Mouse (Mus musculus) kidney, postnatal 14 days (tissue): ENCODE measurements around the gene Lig3.
A peak's percentile ranks its signal among the peaks of the same experiment; 100 is the strongest.

Experiments
- DNase-seq: peaks from one replicate; pipeline ENCODE4 v3.0.0; 2022; ENCODE audit warnings: mixed read lengths

Gene Lig3

DNA sequence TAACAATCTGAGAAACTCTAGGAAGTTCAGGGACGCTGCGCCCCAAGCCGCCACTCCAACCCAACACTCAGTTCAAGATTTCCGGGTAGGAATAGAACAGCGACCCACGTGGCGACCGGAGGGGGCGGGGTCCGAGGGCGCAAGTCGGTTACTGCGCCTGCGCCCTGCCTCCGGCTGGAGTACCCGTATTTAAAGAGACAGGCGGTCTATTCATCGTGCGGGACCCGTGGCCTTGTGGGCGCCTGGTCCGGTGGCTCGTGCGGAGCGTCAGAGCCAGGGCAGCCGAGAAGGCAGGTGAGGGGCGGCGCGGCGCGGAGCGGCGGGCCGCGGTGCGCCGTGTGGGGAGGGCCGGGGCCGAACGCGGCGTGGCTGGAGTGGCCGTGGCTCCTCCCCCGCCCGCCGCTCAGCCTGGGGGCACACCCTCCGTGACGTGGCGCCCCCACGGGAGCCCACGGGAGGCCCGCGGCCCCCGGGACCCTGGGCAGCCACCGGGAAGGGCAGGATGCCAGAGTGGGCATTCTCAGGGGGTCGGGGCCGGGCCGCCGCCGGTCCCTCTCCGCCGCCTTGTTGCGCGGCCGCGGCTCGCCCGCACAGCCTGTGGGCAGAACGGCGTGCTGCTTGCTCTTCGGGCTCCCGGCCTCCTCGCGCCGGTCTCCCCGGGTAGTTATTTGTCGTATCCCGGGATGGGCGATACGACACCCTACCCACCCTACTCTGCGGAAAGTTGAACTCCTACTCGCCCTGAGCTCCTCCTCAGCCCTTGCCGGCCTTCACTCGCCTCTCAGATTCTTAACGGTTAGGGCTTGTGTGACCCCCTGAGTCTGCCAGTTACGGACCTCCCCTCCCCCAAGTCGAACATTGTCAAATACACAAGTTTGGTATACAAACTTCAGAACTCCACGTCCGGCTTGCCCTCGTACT lies at the start of gene Lig3:
Gene Lig3, plus strand, starts transcription at position 126 of the 921 bp plus-strand sequence.
- peak; percentile 97 for DNase-seq

GRCm38 (mm10) chr11:82734227-82734626 lies 46.7 kb upstream of the Lig3 start:
- DNase-seq: peak; percentile 7

GRCm38 (mm10) chr11:82739006-82739405 lies 41.9 kb upstream of the Lig3 start:
- no peak for DNase-seq

DNA sequence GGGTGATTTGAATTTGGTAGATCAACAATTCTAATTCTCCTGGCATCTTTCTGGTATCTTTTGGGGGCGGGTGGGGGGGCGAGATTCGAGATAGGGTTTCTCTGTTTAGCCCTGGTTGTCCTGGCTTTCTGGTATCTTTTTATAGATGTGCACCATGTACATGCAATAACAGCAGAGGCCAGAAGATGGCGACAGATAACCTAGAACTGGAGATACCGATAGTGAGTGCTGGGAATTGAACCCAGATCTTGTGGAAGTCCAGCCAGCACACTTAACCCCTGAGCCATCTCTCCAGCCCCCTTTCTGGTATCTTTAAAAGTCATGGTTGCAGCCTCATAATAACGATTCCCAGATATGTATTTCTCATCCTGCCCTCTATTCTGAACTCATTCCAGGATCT lies 34.8 kb upstream of the Lig3 start:
- peak; percentile 33 for DNase-seq

DNA sequence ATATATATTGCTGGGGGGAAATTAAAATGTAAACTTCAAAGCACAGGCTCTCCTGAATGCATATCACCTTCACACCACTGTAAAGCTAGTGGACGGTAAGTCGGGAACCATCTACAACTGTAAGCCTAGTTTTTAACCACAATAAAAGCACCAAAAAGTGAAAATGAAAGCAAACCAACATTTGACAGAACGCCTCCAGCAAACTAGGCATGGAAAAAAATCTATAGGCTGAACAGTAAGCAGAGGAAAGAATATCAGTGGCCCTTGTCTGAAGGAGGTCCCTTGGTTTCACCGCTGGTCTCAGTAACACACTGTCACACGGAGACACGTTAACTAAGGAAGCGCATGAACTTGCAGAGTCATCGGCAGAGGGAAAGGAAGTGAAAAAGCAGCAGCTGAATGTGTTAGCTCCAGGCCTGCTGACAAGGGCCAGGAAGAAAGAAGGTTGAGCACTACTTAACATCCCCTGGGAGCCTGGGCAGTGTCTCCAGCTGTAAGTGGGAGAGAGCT lies 34.0 kb upstream of the Lig3 start:
- peak; percentile 11 for DNase-seq

- no peak for DNase-seq
Measured at GRCm38 (mm10) chr11:82752349-82753115, 28.4 kb upstream of the Lig3 start.

- no peak for DNase-seq
Measured at GRCm38 (mm10) chr11:82755919-82756318, 25.0 kb upstream of the Lig3 start.

DNA sequence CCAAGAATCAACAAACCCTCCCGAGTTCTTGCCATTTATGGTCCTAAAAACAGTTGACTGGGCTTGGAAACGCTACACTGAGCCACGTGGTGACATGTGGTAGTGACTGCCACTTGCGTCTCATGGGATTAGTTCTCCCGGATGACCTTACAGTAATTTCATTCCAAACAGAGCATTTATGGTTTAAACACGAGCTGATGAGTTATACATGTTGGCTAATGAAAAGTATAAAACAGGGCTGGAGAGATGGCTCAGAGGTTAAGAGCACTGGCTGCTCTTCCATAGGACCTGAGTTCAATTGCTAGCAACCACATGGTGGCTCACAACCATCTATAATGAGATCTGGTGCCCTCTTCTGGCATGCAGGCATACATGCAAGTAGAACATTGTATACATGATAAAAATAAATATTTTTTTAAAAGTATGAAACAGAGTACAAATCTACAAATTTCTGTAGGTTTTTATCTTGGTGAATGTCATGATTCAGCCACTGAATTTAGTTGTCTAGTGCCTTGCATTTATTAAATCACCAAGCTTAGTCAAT lies 18.6 kb upstream of the Lig3 start:
- no peak for DNase-seq

- no peak for DNase-seq
Measured at GRCm38 (mm10) chr11:82763261-82763660, 17.6 kb upstream of the Lig3 start.

DNA sequence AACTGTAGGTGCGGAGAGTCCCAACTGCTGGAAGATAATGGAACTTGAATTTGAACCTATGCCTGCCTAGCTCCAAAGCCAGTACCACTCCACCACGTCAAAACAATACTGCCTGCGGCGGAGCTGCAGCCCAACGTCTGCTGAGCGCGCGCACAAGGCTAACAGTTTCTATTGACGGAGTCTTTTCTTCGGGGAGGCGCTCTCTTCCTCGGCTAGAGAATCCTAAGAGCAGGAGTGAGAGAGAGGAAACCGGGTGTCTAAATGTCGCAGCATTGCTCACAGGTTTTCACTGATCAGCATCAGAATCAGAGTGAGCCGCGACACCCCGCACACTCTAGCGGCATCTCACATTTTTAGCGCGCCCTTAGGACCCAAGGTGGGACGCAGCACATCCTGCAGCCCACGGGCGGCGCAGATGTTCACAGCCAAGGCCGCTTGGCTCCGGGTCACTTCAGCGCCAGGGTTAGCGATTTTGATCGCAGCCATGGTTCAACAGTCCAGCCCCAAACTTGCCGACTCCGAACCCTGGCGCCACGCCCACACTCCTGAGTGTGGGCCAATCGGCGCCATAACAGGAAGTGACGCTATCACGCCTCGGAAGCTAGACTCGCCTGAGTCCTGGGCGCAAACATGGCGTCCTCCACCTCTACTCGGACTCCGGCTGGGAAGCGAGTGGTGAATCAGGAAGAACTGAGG lies 17.0 kb upstream of the Lig3 start, which contains the start of the genes Cct6b and Zfp830:
Gene Cct6b, minus strand, starts transcription at position 580 of the 696 bp plus-strand sequence.
Gene Zfp830, plus strand, starts transcription at position 604 of the 696 bp plus-strand sequence.
- peak; percentile 97 for DNase-seq

GRCm38 (mm10) chr11:82764438-82764924 lies 16.4 kb upstream of the Lig3 start:
- DNase-seq: no peak

- DNase-seq: no peak
Measured at GRCm38 (mm10) chr11:82780134-82780533, 774 bp upstream of the Lig3 start.

DNA sequence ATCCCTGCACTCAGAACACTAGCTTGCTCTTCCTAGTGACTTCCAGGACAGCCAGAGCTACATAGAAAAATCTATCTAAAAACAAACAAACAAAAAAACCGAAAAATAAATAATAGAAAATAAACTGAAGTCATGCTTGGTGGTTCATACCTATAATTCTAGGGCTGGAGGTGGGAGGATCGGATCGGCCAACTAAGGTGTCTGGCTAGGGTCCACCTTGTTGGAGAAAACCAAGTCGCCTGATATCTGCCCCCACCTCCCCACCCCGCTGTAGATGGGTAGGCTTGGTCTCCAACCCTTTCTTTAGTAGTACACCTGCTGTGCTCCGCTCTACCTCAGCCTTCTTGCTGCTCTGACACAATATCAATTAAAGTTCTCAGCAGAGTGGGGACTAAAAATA lies 1.3 kb downstream of the Lig3 start:
- no peak for DNase-seq

GRCm38 (mm10) chr11:82783453-82783852 lies 2.5 kb downstream of the Lig3 start:
- no peak for DNase-seq

DNA sequence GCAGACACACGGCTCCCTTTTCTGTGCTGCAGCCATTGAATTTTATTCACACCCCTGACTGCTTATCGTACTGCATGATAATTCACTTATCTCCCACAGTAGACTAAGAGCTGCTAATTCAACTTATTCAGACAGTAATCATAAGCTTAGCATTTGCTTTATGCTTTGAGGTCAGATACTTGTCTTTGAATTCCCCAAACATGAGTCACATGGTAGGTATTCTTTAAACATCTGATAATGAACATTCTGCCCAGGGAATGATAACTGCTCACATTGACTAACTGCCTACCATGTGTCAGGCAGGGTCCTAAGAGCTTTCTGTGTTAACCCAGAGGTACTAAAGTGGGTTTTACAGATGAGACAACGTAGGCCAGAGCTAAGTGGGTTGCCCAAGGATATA lies 25.7 kb downstream of the Lig3 start:
- DNase-seq: no peak

DNA sequence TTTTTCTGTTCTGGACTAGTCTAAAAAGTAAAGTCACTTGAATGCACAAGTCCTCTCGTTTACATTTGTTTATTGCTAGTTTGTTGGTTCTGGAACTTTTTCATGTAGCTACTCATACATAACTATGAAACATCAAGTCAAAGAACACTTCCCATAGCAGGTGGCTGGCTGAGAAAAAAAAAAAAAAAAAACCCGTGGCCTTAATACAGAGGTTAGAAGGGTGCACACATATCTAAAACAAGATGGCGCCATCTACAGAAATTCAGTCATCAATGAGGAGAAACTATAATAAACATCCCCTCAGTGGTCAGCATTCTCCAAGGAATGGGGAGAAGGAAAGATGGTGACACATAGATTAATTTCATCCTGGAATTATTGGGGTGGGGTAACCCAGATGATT lies 26.5 kb downstream of the Lig3 start:
- DNase-seq: no peak

DNA sequence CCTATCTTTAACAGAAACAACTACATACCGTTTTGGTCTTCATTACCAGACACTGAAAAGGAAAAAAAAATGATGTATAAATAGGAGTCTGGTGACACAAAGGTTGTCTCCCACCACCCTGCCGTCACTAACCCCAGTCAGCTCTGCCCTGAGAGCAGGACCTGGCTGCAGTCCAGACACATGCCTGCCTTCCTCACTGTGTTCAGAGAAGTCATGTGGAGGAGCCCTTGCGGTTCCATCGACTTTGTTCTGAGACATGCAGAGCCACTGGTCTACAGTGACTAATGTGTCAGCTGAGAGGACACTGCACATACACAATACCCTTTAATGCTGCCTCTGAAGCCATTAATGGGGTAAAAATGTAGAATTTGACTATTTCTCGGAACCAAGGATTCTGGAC lies 27.6 kb downstream of the Lig3 start:
- DNase-seq: no peak

GRCm38 (mm10) chr11:82819350-82819749 lies 38.4 kb downstream of the Lig3 start:
- DNase-seq: peak; percentile 77

DNA sequence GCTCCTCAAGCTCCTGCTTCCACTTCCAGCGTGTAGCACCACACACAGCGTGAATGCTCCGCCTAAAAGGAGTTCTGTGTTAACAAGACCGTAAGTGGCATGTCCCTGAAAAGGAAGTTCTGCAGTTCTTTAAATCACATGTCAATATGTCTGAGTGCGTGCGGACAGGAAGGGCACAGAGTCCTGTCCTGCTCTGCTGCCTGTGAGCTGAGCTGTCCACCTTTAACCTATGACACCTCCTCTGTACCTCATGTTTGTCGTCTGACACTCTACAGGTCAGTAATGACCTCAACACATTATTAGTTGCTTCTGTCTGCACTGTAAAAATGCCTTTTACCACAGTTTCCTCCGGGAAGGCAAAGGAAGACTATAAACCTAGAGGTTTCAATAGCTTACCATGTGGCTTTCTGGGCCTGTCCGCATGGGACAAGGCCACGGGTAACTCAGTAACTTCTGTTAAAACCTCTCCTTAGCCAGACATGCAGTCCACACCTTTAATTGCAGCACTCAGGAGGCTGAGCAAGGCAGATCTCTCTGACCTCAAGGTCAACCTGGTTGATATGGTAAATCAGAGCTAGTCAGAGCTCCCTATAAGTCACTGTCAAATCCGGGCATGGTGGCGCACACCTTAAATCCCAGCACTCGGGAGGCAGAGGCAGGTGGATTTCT lies 40.0 kb downstream of the Lig3 start:
- DNase-seq: no peak

GRCm38 (mm10) chr11:82826818-82827217 lies 45.9 kb downstream of the Lig3 start:
- DNase-seq: no peak

GRCm38 (mm10) chr11:82831008-82831893 lies 50.3 kb downstream of the Lig3 start:
- no peak for DNase-seq
